Mouse (Mus musculus): ENCODE measurements around the gene Mdga2.

- TF ChIP-seq CTCF (IDR thresholded peaks at IDR 0.05) (no peak), EP300 (IDR thresholded peaks at IDR 0.05) (no peak)
These were observed 602.4 kb downstream of the Mdga2 start for GRCm38 (mm10) chr12:66619944-66620343.

Measured in lung, postnatal 0 days (tissue).